Mouse (Mus musculus): ENCODE data around the gene Rab3a. TPM values are rescaled to one million over a fixed set of nuclear protein-coding genes. Genes with fewer than 3 reads are reported as not detected.
A peak's percentile ranks its signal among the peaks of the same experiment; 100 is the strongest.

The Rab3a gene
- polyA plus RNA-seq (2014; fragmentation: Nextera tagmentation; extraction: Ambion mirVana): 519 and 565 TPM in 2 replicates

- H3K4me2 ChIP-seq (replicated peaks): peak within 1 kb of the TSS; percentile 87
- H3K4me3 ChIP-seq (replicated peaks; ENCODE audit: low read length): peak within 1 kb of the TSS; percentile 63
- no peaks in the 10 kb centered on the region for H3K27me3 ChIP-seq (ENCODE audit: control insufficient read depth, insufficient read depth, low read length)
- H3K36me3 ChIP-seq (replicated peaks; ENCODE audit: control insufficient read depth, insufficient read depth): peaks cover 29% of the 10 kb centered on the region
- DNase-seq (ENCODE audit: low spot score) (peak; percentile 95), ATAC-seq (ENCODE audit: low FRiP score) (peak; percentile 97)
- 7% methylated on average over 37 of the region's 37 CpGs for WGBS
- no peaks in the 10 kb centered on the region for H3K9me3 ChIP-seq (ENCODE audit: control insufficient read depth, low read length)
- H3K27ac ChIP-seq: peak within 1 kb of the TSS; percentile 92
- peaks cover 14% of the 10 kb centered on the region for H3K4me1 ChIP-seq (replicated peaks; ENCODE audit: control insufficient read depth, insufficient read depth, low read length)
- peak within 1 kb of the TSS; percentile 81 for H3K9ac ChIP-seq
Observed at GRCm38 (mm10) chr8:70754043-70754870, at the start of gene Rab3a. Gene Rab3a, plus strand, starts transcription at chr8:70754679.

DNA sequence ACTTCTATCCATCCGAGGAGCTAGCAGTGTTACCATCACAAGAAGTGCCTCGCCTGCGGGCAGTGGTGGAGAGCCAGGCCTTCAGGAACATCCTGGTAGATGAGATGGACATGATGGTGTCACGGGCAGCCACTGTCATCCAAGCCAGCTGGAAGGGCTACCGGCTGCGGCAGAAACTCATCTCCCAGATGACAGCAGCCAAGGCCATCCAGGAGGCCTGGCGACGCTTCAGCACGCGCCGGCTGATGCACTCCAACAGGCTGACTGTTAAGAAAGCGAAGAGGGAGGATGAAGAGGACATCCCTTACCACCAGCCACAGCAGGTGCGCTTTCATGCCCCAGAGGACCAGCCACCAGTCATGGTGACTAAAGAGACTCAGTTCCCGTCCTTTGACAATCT lies 46.2 kb upstream of the Rab3a start:
- Histone ChIP-seq H3K4me2 (replicated peaks) (no peak overlapping the region), H3K27me3 (ENCODE audit: control insufficient read depth, insufficient read depth, low read length) (no peaks in the 10 kb centered on the region), H3K36me3 (replicated peaks; ENCODE audit: control insufficient read depth, insufficient read depth) (peaks cover 2% of the 10 kb centered on the region; the same call in 1 of the 2 replicates), H3K9me3 (ENCODE audit: control insufficient read depth, low read length) (no peaks in the 10 kb centered on the region), H3K4me1 (replicated peaks; ENCODE audit: control insufficient read depth, insufficient read depth, low read length) (no peaks in the 10 kb centered on the region), H3K9ac (no peak overlapping the region), H3K4me3 (replicated peaks; ENCODE audit: low read length) (no peak overlapping the region), H3K27ac (no peak overlapping the region)
- no peak for ATAC-seq (ENCODE audit: low FRiP score)
- 90% methylated on average over 14 of the region's 14 CpGs for WGBS
- DNase-seq (ENCODE audit: low spot score): no peak

DNA sequence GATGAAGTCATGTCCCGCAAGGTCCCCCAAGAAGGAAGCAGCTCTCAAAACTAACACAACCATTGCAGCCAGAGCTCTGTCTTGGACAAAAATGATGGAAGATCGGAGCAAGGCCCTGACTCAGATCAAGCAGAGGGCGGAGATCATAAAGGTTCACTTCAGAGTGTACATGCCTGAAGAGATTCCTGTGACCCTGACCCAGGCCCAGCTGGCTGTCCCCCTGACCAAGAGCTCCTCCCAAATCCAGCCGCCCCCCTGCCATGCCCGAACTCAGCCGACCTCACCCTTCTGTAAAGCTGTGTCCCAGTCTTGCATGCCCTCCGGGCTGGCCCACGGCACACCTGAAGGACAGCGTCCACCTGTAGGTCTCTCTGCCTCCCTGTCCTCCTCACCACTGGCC lies 44.7 kb upstream of the Rab3a start:
- no peak overlapping the region for H3K4me2 ChIP-seq (replicated peaks)
- no peak overlapping the region for H3K4me3 ChIP-seq (replicated peaks; ENCODE audit: low read length)
- no peak for DNase-seq (ENCODE audit: low spot score)
- no peaks in the 10 kb centered on the region for H3K9me3 ChIP-seq (ENCODE audit: control insufficient read depth, low read length)
- ATAC-seq (ENCODE audit: low FRiP score): no peak
- no peaks in the 10 kb centered on the region for H3K4me1 ChIP-seq (replicated peaks; ENCODE audit: control insufficient read depth, insufficient read depth, low read length)
- no peak overlapping the region for H3K27ac ChIP-seq
- H3K36me3 ChIP-seq (replicated peaks; ENCODE audit: control insufficient read depth, insufficient read depth): no peaks in the 10 kb centered on the region
- H3K27me3 ChIP-seq (ENCODE audit: control insufficient read depth, insufficient read depth, low read length): no peaks in the 10 kb centered on the region
- WGBS: 90% methylated on average over 9 of the region's 9 CpGs
- H3K9ac ChIP-seq: no peak overlapping the region

DNA sequence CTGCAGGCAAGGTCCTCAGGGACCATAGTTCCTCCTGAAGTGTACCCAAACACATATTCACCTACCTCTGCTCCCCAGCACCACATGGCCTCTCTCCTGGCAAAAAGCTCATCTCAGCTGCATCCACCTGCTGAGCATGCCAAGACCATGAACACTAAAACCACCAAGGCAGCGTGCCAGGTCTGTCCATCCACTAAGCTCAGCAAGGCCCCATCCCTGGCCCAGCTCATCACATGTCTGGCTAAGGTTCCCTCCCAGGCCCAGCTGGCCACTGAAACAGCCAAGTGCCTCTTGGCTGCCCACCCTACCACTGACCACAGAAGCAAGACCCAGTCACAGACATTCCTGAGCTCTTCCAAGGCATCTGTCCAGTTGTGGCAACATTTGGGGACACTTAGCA lies 44.2 kb upstream of the Rab3a start:
- Histone ChIP-seq H3K9ac (no peak overlapping the region), H3K9me3 (ENCODE audit: control insufficient read depth, low read length) (no peaks in the 10 kb centered on the region), H3K4me2 (replicated peaks) (no peak overlapping the region), H3K27ac (no peak overlapping the region), H3K36me3 (replicated peaks; ENCODE audit: control insufficient read depth, insufficient read depth) (no peaks in the 10 kb centered on the region), H3K4me3 (replicated peaks; ENCODE audit: low read length) (no peak overlapping the region), H3K4me1 (replicated peaks; ENCODE audit: control insufficient read depth, insufficient read depth, low read length) (no peaks in the 10 kb centered on the region), H3K27me3 (ENCODE audit: control insufficient read depth, insufficient read depth, low read length) (no peaks in the 10 kb centered on the region)
- no peak for DNase-seq (ENCODE audit: low spot score)
- ATAC-seq (ENCODE audit: low FRiP score): no peak
- WGBS: 88% methylated on average over 1 of the region's 1 CpGs

GRCm38 (mm10) chr8:70711041-70711440 lies 43.4 kb upstream of the Rab3a start:
- ATAC-seq (ENCODE audit: low FRiP score): no peak
- no peak overlapping the region for H3K4me2 ChIP-seq (replicated peaks)
- H3K36me3 ChIP-seq (replicated peaks; ENCODE audit: control insufficient read depth, insufficient read depth): no peaks in the 10 kb centered on the region
- no peak overlapping the region for H3K27ac ChIP-seq
- H3K4me1 ChIP-seq (replicated peaks; ENCODE audit: control insufficient read depth, insufficient read depth, low read length): no peaks in the 10 kb centered on the region
- H3K9me3 ChIP-seq (ENCODE audit: control insufficient read depth, low read length): no peaks in the 10 kb centered on the region
- WGBS: 89% methylated on average over 11 of the region's 11 CpGs
- H3K4me3 ChIP-seq (replicated peaks; ENCODE audit: low read length): no peak overlapping the region
- DNase-seq (ENCODE audit: low spot score): no peak
- no peak overlapping the region for H3K9ac ChIP-seq
- no peaks in the 10 kb centered on the region for H3K27me3 ChIP-seq (ENCODE audit: control insufficient read depth, insufficient read depth, low read length)

DNA sequence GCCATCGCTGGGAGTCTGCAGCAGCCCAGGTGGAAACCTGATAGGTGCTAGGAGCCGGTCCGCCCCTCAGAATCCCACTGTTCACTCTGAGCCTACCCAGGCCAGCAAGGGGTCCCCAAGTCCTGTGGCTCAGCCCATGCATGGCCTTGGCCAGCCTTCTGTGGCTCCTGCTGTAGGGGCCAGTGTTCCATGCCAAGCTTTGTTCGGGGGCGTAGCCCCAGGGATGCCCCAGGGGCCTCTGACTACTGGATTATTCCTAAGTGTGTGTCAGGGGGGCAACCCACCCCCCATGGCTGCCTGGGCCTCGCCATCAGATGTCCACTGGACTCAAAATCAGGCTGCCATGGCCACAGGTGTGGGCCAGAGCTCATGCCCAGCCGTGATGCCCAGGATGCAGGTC lies 40.5 kb upstream of the Rab3a start:
- H3K4me1 ChIP-seq (replicated peaks; ENCODE audit: control insufficient read depth, insufficient read depth, low read length): no peaks in the 10 kb centered on the region
- 80% methylated on average over 7 of the region's 7 CpGs for WGBS
- no peaks in the 10 kb centered on the region for H3K9me3 ChIP-seq (ENCODE audit: control insufficient read depth, low read length)
- H3K36me3 ChIP-seq (replicated peaks; ENCODE audit: control insufficient read depth, insufficient read depth): no peaks in the 10 kb centered on the region
- no peaks in the 10 kb centered on the region for H3K27me3 ChIP-seq (ENCODE audit: control insufficient read depth, insufficient read depth, low read length)
- no peak for DNase-seq (ENCODE audit: low spot score)
- H3K27ac ChIP-seq: no peak overlapping the region
- no peak overlapping the region for H3K9ac ChIP-seq
- no peak for ATAC-seq (ENCODE audit: low FRiP score)
- no peak overlapping the region for H3K4me3 ChIP-seq (replicated peaks; ENCODE audit: low read length)
- H3K4me2 ChIP-seq (replicated peaks): no peak overlapping the region

DNA sequence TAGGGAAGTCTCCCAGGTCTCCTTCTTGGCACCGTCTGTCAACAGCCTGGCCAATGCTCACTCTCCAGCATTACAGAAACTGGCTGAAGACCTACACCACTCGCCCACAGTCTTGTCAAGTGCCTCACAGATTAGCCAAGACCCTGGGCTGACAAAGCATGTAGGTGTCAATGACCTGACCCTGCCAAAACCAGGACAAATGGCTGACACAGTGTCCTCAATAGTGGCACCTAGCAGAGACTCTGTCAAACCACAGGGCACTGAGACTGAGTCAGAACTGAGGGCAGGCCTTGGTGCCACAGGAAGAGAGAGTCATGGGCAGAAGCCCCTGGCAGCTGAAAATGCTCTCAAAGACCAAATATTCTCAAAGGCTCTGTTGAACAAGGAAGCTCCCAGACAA lies 39.4 kb upstream of the Rab3a start:
- H3K4me1 ChIP-seq (replicated peaks; ENCODE audit: control insufficient read depth, insufficient read depth, low read length): no peaks in the 10 kb centered on the region
- H3K27me3 ChIP-seq (ENCODE audit: control insufficient read depth, insufficient read depth, low read length): no peaks in the 10 kb centered on the region
- DNase-seq (ENCODE audit: low spot score) (no peak), ATAC-seq (ENCODE audit: low FRiP score) (no peak)
- 71% methylated on average over 2 of the region's 2 CpGs for WGBS
- no peaks in the 10 kb centered on the region for H3K36me3 ChIP-seq (replicated peaks; ENCODE audit: control insufficient read depth, insufficient read depth)
- no peak overlapping the region for H3K4me3 ChIP-seq (replicated peaks; ENCODE audit: low read length)
- no peak overlapping the region for H3K9ac ChIP-seq
- H3K4me2 ChIP-seq (replicated peaks): no peak overlapping the region
- no peaks in the 10 kb centered on the region for H3K9me3 ChIP-seq (ENCODE audit: control insufficient read depth, low read length)
- no peak overlapping the region for H3K27ac ChIP-seq

GRCm38 (mm10) chr8:70716521-70717400 lies 37.7 kb upstream of the Rab3a start:
- no peak overlapping the region for H3K9ac ChIP-seq
- WGBS: 87% methylated on average over 40 of the region's 40 CpGs
- H3K36me3 ChIP-seq (replicated peaks; ENCODE audit: control insufficient read depth, insufficient read depth): no peaks in the 10 kb centered on the region
- H3K4me1 ChIP-seq (replicated peaks; ENCODE audit: control insufficient read depth, insufficient read depth, low read length): no peaks in the 10 kb centered on the region
- no peak overlapping the region for H3K4me2 ChIP-seq (replicated peaks)
- ATAC-seq (ENCODE audit: low FRiP score) (no peak), DNase-seq (ENCODE audit: low spot score) (no peak)
- no peaks in the 10 kb centered on the region for H3K9me3 ChIP-seq (ENCODE audit: control insufficient read depth, low read length)
- H3K27me3 ChIP-seq (ENCODE audit: control insufficient read depth, insufficient read depth, low read length): no peaks in the 10 kb centered on the region
- H3K27ac ChIP-seq: no peak overlapping the region
- no peak overlapping the region for H3K4me3 ChIP-seq (replicated peaks; ENCODE audit: low read length)

DNA sequence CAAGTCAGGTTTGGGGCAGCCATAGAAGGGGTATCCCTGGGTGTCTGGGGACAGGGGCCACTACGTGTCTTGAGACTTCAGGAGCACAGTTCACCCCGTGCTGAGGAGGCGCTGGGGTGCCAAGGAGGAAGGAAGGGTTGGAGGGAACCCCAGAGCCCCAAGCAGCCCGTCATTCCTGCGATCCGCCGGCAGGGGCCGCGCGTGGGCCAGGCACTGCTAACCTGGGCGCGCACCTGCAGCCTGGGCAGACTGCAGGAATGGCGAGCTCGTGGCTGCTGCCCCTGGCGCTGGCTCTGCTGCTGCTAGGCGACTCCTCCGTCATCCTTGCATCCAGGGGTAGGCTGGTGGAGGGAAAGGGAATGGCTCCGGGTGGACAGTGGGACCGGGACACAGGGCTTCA lies 36.2 kb upstream of the Rab3a start, which contains the start of gene Gm3336:
TSS of gene Gm3336 (plus strand) at position 247 of the 400 bp plus-strand sequence.
- Histone ChIP-seq H3K4me1 (replicated peaks; ENCODE audit: control insufficient read depth, insufficient read depth, low read length) (no peaks in the 10 kb centered on the region), H3K36me3 (replicated peaks; ENCODE audit: control insufficient read depth, insufficient read depth) (no peaks in the 10 kb centered on the region), H3K9ac (no peak within 1 kb of the TSS), H3K4me3 (replicated peaks; ENCODE audit: low read length) (no peak within 1 kb of the TSS), H3K27me3 (ENCODE audit: control insufficient read depth, insufficient read depth, low read length) (no peaks in the 10 kb centered on the region), H3K4me2 (replicated peaks) (no peak within 1 kb of the TSS), H3K27ac (no peak within 1 kb of the TSS), H3K9me3 (ENCODE audit: control insufficient read depth, low read length) (no peaks in the 10 kb centered on the region)
- peak; percentile 21; the same call in 1 of the 2 replicates for ATAC-seq (ENCODE audit: low FRiP score)
- WGBS: 3% methylated on average over 19 of the region's 19 CpGs
- DNase-seq (ENCODE audit: low spot score): no peak

Measured in hindbrain, embryonic 14.5 days (tissue).